9 mouse cellular contexts compared by ENCODE assay signal in the genomic region with DNA sequence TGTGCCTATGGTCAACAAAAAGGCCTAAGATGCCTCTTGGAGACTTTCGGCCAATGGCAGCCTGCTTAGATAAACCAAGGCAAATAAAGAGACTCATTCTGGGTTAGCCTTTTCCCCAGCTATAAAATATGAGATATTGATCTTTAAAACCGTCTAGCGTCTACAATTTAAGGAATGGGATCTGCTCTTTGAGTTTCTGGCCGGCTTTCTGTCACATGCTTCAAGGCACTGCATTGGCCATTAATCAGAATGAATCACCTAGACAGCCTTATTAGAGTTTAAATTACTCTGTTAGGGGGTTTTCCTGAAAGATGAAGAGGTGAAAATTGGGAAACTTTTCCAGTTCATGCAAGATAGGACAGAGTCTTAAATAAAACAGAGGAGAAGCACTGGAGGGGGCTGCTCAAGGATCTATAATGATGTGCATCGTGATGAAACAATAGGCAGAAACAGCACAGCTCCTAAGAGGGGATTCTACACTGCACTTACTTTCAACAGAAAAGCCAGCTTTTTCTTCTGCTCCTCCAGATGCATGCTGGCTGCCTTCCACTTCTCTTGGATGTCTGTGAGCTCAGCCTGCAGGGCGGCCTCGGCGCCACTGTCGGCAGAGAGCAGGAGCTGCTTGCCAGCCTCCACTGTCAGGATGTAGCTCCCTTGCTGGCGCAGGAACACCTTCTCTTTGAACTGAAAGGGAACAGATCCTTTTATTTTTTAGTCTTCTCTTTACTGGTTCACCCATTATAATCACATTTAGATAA. TPM values are rescaled to one million over a fixed set of nuclear protein-coding genes. Genes with fewer than 3 reads are reported as not detected.
DNase-seq lines count a peak whose midpoint lies in the region; ATAC-seq and TF ChIP-seq lines count a peak whose summit lies in the region.
"Had no signal": no experiment of that assay in that cellular context is flagged by ENCODE, and none has a peak within 500 bp of the region (broad histone marks: within the 10 kb centered on the region; RNA-seq: fewer than 3 reads in every experiment).

No protein-coding gene starts in this region.

- H3K27ac ChIP-seq in cerebellum, adult 2 months (ENCODE audit: insufficient read depth, low read length): no peak overlapping the region
- H3K27ac ChIP-seq in lung, postnatal 0 days (ENCODE audit: low read length): no peak overlapping the region
- no peak overlapping the region for H3K27ac ChIP-seq in forebrain, embryonic 10.5 days

- H3K4me2 ChIP-seq in lung, postnatal 0 days (replicated peaks; ENCODE audit: low read depth, low read length): no peak overlapping the region

- TF ChIP-seq POLR2A in cerebellum, adult 2 months (IDR thresholded peaks at IDR 0.05; ENCODE audit: borderline replicate concordance, insufficient read depth, low read length): no peak

- ATAC-seq in lung, postnatal 0 days: no peak

- TF ChIP-seq EP300 in lung, postnatal 0 days (IDR thresholded peaks at IDR 0.05): no peak

- H3K36me3 ChIP-seq in lung, postnatal 0 days (ENCODE audit: insufficient read depth, low read length): no peaks in the 10 kb centered on the region
- no peaks in the 10 kb centered on the region for H3K36me3 ChIP-seq in forebrain, embryonic 10.5 days (replicated peaks)

- TF ChIP-seq CTCF in cerebellum, adult 2 months (IDR thresholded peaks at IDR 0.05; ENCODE audit: borderline replicate concordance, insufficient read depth, low read depth, low read length): no peak
- TF ChIP-seq CTCF in lung, postnatal 0 days (IDR thresholded peaks at IDR 0.05): no peak

- peak; percentile 28 to 30 for DNase-seq in cerebellum, adult 2 months
- DNase-seq in cerebellum, adult 11 months: no peak
- peak; percentile 10 for DNase-seq in lung, postnatal 14 days
- DNase-seq in lung, postnatal 0 days (ENCODE audit: low spot score): no peak
- peak; percentile 40 for DNase-seq in heart, adult 8-10 months (ENCODE audit: low spot score)
- peak; percentile 62 for DNase-seq in right cerebral cortex, adult 18-20 months
- no peak for DNase-seq in embryo, embryonic 11 days
- DNase-seq in forebrain, embryonic 10.5 days (ENCODE audit: extremely low spot score, low spot score): no peak

- no peaks in the 10 kb centered on the region for H3K27me3 ChIP-seq in cerebellum, adult 2 months (ENCODE audit: control insufficient read depth, insufficient read depth, low read length)
- no peaks in the 10 kb centered on the region for H3K27me3 ChIP-seq in lung, postnatal 0 days (replicated peaks; ENCODE audit: insufficient read depth, low read length)
- H3K27me3 ChIP-seq in forebrain, embryonic 10.5 days (ENCODE audit: poor library complexity, severe bottlenecking): no peaks in the 10 kb centered on the region

- no peak overlapping the region for H3K9ac ChIP-seq in lung, postnatal 0 days (replicated peaks; ENCODE audit: low read depth)

- WGBS in cerebellum, adult 2 months: 45% methylated on average over 10 of the region's 10 CpGs
- 79% methylated on average over 10 of the region's 10 CpGs for WGBS in lung, postnatal 0 days
- 86% methylated on average over 10 of the region's 10 CpGs for WGBS in forebrain, embryonic 10.5 days

- no peaks in the 10 kb centered on the region; the same call in 1 of the 2 replicates for H3K4me1 ChIP-seq in cerebellum, adult 2 months (ENCODE audit: control insufficient read depth, insufficient read depth, low read length)
- H3K4me1 ChIP-seq in lung, postnatal 0 days (ENCODE audit: insufficient read depth, low read depth, low read length): no peaks in the 10 kb centered on the region
- H3K4me1 ChIP-seq in forebrain, embryonic 10.5 days: no peaks in the 10 kb centered on the region

- H3K9me3 ChIP-seq in lung, postnatal 0 days (ENCODE audit: low read length): no peaks in the 10 kb centered on the region
- no peaks in the 10 kb centered on the region for H3K9me3 ChIP-seq in forebrain, embryonic 10.5 days

- H3K4me3 ChIP-seq in cerebellum, adult 2 months (replicated peaks; ENCODE audit: insufficient read depth, low read depth, low read length): no peak overlapping the region
- H3K4me3 ChIP-seq in lung, postnatal 0 days (ENCODE audit: low read depth, low read length): no peak overlapping the region
- H3K4me3 ChIP-seq in forebrain, embryonic 10.5 days: no peak overlapping the region

RNA-seq across cellular contexts. Expression of a gene that starts 28.2 kb away (rescaled TPM):
- polyA plus RNA-seq in cerebellum, adult 2 months (2012; rRNA removed): not detected in 2 replicates
- 0.05 and 0.10 TPM in 2 replicates for polyA plus RNA-seq in lung, postnatal 0 days (2015; fragmentation: Nextera tagmentation; extraction: Ambion mirVana)
- under 1 TPM; 0.19 to 0.60 (median 0.49) TPM for total RNA-seq in heart, adult 8-10 months (2022)
- polyA plus RNA-seq in forebrain, embryonic 10.5 days (2016; fragmentation: Nextera tagmentation; extraction: Ambion mirVana): 0.07 TPM in 1 of 2 replicates, not detected in the other
- polyA plus RNA-seq: small intestine, adult 2 months had no signal

Comparison
In these comparisons a context has a peak if more than half of its experiments do, and no peak if none do; other contexts are left out.
1. DNase-seq: peak in cerebellum, adult 2 months (2 of 2), lung, postnatal 14 days (single experiment), heart, adult 8-10 months (single experiment) and right cerebral cortex, adult 18-20 months (single experiment); none in cerebellum, adult 11 months (single experiment), lung, postnatal 0 days (single experiment), embryo, embryonic 11 days (single experiment) and forebrain, embryonic 10.5 days (single experiment).